Mouse (Mus musculus) layer of hippocampus, adult 9-11 months (tissue): ENCODE measurements at regions not wholly inside any gene's neighbourhood (a gene's known extent, or its start where the extent isn't known, plus 50 kb on each side); places are given as distances from the start of the nearest gene placed in this dataset.
"Not testable (repeated sequence)": the region's sequence is repeated elsewhere in the genome, so short reads cannot be mapped to it uniquely, and the experiment has no call there.

Source experiments
- DNase-seq: peaks from one replicate; pipeline ENCODE4 v3.0.0; 2022

DNA sequence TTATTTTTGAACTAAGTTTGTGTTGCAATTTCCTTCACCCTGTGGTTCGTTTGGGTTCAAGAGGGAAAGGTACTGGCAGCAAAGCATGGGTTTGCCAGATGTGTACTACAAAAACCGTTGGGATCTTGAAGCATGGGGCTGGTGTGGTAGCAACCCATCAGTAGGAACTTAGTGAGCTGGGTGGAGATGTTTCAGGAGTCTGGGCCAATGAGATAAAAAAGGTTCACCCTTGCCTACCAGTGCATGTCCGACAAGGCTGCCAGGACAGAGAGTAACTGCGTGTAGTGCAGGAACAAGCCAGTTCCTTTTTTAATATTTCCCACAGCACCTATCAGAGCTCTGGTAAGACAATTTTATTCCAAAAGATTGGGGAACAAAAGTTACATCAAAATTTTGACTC, 343.3 kb downstream of the Hdgfl1 start:
- no peak for DNase-seq

DNA sequence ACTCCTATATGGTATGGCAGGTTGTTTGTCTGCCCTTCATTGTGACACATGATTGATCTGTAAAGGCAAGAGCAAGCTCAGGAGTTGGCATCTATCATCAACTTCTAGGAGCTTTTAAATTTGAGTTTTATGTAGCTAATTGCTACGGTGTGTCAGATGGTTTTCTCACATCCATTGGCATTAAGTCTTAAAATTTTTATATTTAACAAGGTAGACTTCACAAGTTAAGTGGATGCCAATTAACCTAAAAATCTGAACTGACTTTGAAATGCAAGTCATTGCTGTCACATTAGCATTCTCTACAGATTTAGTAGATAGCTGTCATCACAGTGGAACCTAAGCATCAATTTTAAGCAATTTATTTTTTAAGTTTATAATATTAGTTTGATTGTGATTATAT, 345.5 kb downstream of the Hdgfl1 start:
- no peak for DNase-seq

DNA sequence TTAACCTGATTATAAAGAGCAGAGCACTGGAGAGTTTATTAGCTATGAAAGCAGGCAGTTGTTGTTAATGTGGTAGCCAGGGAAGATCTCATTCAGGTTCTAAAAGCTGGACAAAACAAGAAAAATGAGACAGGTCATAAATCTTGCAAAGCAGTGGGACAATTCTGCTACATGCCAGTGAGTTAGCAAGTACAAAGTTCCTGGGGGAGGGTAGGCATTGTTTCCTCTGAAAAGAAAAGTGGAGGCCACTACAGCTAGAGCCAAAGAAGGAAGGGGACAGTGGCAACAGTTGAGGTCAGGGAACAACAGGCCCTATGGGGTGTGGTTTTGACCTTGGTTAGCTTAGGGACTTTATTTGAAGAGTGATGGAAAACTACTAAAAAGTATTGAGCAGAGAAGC, 364.2 kb downstream of the Hdgfl1 start:
- no peak for DNase-seq

GRCm38 (mm10) chr13:26404707-26405106, 365.3 kb downstream of the Hdgfl1 start:
- no peak for DNase-seq

GRCm38 (mm10) chr13:26387861-26388621, 381.9 kb downstream of the Hdgfl1 start:
- DNase-seq = no peak

DNA sequence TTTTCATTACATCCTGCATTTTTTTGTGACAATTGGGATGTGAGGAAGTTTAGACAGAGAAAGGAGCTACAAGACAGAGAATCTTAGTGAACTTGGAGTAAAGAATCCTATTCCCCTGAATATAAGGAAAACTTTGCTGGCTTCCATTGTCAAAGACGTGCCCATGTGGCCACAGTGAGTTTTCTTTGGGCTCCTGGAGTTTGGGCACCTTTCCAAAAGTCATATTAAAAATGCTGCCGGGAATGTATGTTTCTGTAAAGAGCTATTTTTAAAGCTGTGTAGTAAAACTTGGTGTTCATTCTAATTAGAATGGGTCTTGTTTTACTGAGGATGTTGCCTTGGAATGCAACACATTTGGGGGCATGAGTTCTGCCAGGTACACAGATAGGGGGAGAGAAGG, 387.3 kb downstream of the Hdgfl1 start:
- DNase-seq = no peak

DNA sequence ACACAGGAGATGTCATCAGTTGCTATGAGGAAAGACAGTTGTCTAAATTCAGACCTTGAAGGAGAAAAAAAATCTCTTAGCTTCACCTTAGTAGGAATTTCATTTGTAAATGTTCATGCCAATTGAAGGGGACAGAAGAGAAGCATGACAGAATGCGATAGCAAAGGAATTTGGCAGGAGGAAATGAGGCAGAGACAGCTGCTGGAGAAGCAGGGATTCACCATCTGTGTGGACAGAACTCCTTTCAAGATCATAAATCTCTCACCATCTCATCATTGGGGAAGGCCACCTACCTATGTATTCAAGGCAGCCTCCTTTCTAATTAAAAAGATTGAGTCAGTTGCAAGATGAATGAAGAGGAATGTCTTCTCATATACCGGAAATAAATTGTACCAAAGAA, 387.8 kb downstream of the Hdgfl1 start:
- peak; percentile 3 for DNase-seq

GRCm38 (mm10) chr13:26375546-26375945, 394.4 kb downstream of the Hdgfl1 start:
- no peak for DNase-seq

DNA sequence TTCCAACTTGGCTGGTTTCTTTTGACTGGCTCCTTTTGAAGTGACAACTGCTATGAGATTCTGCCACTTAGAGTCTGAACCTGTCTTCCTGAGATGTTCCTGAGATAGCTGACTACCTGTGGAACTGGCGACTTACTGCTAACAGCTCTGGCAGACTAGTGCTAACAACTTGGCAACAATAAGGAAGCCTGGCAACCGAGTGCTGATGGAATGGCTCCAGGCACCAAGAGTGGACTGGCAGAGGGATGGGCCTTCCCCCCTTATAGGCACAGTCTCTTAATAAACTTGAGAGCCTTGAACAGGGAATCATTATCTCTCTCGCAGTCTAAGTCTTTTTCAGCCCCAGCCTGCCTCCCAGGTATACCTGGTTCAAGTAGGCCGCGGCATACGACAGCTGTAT, 404.1 kb downstream of the Hdgfl1 start:
- DNase-seq = not testable (repeated sequence)

GRCm38 (mm10) chr13:26356341-26356740, 413.6 kb downstream of the Hdgfl1 start:
- DNase-seq = no peak

- no peak for DNase-seq
Observed at GRCm38 (mm10) chr13:26354421-26354820, 415.5 kb downstream of the Hdgfl1 start.

GRCm38 (mm10) chr13:26350510-26350909, 419.5 kb downstream of the Hdgfl1 start:
- DNase-seq = no peak

DNA sequence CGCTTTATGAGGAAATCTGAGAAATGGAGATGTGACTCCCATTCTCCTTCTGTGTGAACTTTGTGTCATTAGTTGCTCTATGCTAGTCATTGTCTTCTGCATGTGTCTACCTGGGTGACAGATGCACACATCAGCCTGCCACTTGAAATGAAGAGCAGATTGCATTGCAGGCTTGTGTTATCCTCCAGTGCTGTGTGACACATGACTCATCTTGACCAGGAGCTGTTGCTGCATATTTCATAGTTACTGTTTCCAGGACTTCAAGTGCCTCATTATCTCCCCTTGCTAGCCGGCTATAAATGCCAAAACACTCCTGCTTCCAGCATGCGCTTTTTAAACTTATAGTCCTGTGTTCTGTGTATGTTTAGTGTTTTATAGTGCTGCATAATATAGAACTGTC, 431.2 kb downstream of the Hdgfl1 start:
- peak; percentile 21 for DNase-seq

GRCm38 (mm10) chr13:26325066-26325465, 444.9 kb downstream of the Hdgfl1 start:
- no peak for DNase-seq

DNA sequence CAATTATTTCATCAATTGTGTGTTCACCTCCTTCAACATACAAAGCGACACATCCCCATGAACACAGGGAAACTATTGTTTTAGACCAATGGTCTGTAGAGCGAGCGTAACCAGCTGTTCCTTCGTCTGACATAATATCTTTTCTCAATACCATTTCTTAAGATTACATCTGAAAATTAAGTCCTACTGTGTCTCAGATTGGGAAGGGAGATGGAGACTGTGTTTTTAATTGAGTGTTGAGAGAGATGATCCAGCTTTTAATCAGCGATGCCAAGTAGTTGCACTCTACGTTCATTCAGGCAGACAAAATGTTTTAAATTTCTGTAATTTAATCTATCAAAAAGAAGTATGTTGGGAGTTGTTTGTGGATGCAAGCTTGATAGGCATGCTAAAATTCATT, 445.3 kb downstream of the Hdgfl1 start:
- no peak for DNase-seq

DNA sequence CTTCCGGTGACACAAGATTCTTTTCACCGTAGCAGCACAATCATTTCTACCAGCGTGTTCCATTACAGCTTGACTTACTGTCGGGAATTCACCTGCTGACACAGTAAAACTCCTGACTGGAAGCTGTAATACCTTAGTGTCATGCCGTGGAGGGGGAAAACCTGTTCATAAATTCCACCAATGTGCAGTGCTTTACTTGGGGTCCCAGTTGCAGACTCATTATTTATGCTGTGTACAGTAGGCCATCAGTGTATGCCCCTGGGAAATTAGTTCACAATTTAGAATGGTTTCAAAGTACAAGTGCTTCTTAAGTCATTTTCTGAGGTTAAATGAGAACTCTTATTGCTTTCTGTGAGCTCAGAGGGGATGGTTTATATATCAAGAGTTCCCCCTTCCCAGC, 451.4 kb downstream of the Hdgfl1 start:
- no peak for DNase-seq

- no peak for DNase-seq
Observed at GRCm38 (mm10) chr13:26312246-26313010, 457.5 kb downstream of the Hdgfl1 start.

- DNase-seq = no peak
Observed at GRCm38 (mm10) chr13:26284073-26284444, 485.9 kb downstream of the Hdgfl1 start.

DNA sequence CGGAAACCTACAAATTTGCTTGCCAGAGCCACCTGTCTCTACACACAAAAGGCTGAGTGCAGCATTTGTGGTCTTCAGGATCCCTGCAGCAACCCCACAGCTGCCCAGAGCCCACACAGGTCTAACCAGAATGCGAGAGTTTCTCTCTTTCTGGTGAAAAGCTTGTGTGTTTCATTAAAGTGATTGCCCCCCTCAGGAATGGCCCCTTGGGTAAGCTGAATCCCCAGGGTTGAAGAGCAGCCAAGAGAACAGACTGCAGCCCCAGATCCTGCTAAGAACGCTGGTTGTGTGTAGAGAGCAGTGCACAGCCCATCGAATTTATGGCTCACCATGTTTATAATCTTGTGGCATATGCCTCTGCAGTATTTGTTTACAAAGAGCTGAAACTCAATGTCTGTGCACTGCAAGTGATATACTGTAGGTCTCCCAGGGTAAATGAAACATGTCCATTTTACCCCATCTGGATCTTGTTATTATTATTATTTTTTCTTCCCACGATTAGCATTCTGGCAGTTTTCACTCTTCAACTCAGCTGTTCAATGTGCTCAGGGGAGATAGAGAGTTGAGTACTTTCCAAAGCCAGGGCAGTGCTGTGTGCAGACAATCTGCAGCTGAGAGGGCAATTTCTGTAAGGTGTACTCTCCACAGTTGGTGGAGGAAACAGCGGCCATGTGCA, 486.4 kb downstream of the Hdgfl1 start:
- peak; percentile 20 for DNase-seq

DNA sequence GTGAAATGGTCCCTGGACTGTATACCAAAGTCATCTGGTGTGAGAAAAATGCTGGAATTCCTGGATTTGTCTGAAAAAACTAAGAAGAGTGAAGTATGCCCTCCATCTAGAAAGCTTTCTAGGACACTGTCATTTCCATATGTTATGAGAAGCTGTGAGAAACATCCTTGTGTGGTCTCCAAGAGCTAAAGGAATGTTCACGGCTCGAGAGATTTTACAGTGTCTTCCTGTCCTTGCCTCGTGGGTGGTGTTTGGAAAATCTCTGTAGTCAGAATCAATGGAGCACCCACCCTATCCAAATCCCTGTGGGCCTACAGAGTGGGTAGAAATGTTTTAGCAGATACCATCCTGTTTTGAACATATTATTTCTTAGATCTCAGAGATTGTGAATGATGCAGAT, 487.7 kb downstream of the Hdgfl1 start:
- DNase-seq = no peak

GRCm38 (mm10) chr13:26272850-26273249, 497.1 kb downstream of the Hdgfl1 start:
- DNase-seq = no peak

GRCm38 (mm10) chr13:26267501-26267900, 502.5 kb downstream of the Hdgfl1 start:
- DNase-seq = no peak

GRCm38 (mm10) chr13:26235941-26236340, 534.0 kb downstream of the Hdgfl1 start:
- DNase-seq = no peak

GRCm38 (mm10) chr13:26234703-26235102, 535.3 kb downstream of the Hdgfl1 start:
- DNase-seq = no peak
